ENCODE assay signal across 10 mouse cellular contexts in genomic region chr14:24945716-24946115, GRCm38 (mm10).
DNase-seq lines count a peak whose midpoint lies in the region; ATAC-seq and TF ChIP-seq lines count a peak whose summit lies in the region.
"Had no signal": no experiment of that assay in that cellular context is flagged by ENCODE, and none has a peak within 500 bp of the region (broad histone marks: within the 10 kb centered on the region; RNA-seq: fewer than 3 reads in every experiment).

No protein-coding gene starts in this region.

- ATAC-seq in stomach, postnatal 0 days (ENCODE audit: low FRiP score, low TSS enrichment), result no peak
- ATAC-seq in granulocyte monocyte progenitor cell, adult 5-6 weeks (replicated peaks; ENCODE audit: poor library complexity, severe bottlenecking), result no peak

- TF ChIP-seq POLR2A in kidney, adult 2 months (IDR thresholded peaks at IDR 0.05; ENCODE audit: low read depth, low read length), result no peak

- H3K27ac ChIP-seq in kidney, adult 2 months (ENCODE audit: insufficient read depth, low read depth, low read length), result no peak overlapping the region
- no peak overlapping the region for H3K27ac ChIP-seq in stomach, postnatal 0 days (replicated peaks)
- H3K27ac ChIP-seq: embryonic facial prominence, embryonic 15.5 days; limb, embryonic 13.5 days had no signal

- H3K4me3 ChIP-seq in kidney, adult 2 months (ENCODE audit: insufficient read depth, low read depth, low read length), result no peak overlapping the region
- no peak overlapping the region for H3K4me3 ChIP-seq in stomach, postnatal 0 days (ENCODE audit: low read depth, low read length)
- H3K4me3 ChIP-seq: embryonic facial prominence, embryonic 15.5 days; limb, embryonic 13.5 days had no signal

- TF ChIP-seq EP300 in stomach, postnatal 0 days (optimal IDR thresholded peaks at IDR 0.05), result no peak

- TF ChIP-seq CTCF in kidney, adult 2 months (conservative IDR thresholded peaks at IDR 0.05; ENCODE audit: insufficient read depth, insufficient read length, low read depth, low read length), result peak; percentile 31; the same call in 1 of the 2 replicates
- TF ChIP-seq CTCF in stomach, postnatal 0 days (IDR thresholded peaks at IDR 0.05; ENCODE audit: low read depth), result peak; percentile 61

- DNase-seq in kidney, adult 2 months, result peak; percentile 5
- DNase-seq in kidney, postnatal 4 days, result no peak
- DNase-seq in thymus, postnatal 0 days (ENCODE audit: low spot score), result peak; percentile 25
- DNase-seq in thymus, postnatal 36 days, result no peak
- DNase-seq in R1 (ENCODE audit: low read depth, low spot score), result peak; percentile 75
- no peak for DNase-seq in stomach, postnatal 0 days (ENCODE audit: low spot score)
- DNase-seq: cerebellum, adult 11-12 months had no signal

- no peak overlapping the region for H3K9ac ChIP-seq in stomach, postnatal 0 days (ENCODE audit: low read length)
- H3K9ac ChIP-seq: embryonic facial prominence, embryonic 15.5 days; limb, embryonic 13.5 days had no signal

- no peaks in the 10 kb centered on the region for H3K27me3 ChIP-seq in kidney, adult 2 months (replicated peaks; ENCODE audit: control insufficient read depth, insufficient read depth, low read length)
- H3K27me3 ChIP-seq in stomach, postnatal 0 days (ENCODE audit: control insufficient read depth, insufficient read depth, low read length), result no peaks in the 10 kb centered on the region
- H3K27me3 ChIP-seq: embryonic facial prominence, embryonic 15.5 days; limb, embryonic 13.5 days had no signal

- WGBS in kidney, adult 2 months, result 47% methylated on average over 2 of the region's 2 CpGs
- 42% methylated on average over 2 of the region's 2 CpGs for WGBS in stomach, postnatal 0 days

- no peaks in the 10 kb centered on the region for H3K36me3 ChIP-seq in kidney, adult 2 months (ENCODE audit: control insufficient read depth, insufficient read depth, low read length)
- no peaks in the 10 kb centered on the region for H3K36me3 ChIP-seq in stomach, postnatal 0 days (ENCODE audit: control insufficient read depth, insufficient read depth, low read length)
- H3K36me3 ChIP-seq: embryonic facial prominence, embryonic 15.5 days; limb, embryonic 13.5 days had no signal

- no peaks in the 10 kb centered on the region for H3K9me3 ChIP-seq in stomach, postnatal 0 days (ENCODE audit: control insufficient read depth, low read length)
- H3K9me3 ChIP-seq: embryonic facial prominence, embryonic 15.5 days; limb, embryonic 13.5 days had no signal

- no peak overlapping the region for H3K4me2 ChIP-seq in stomach, postnatal 0 days (replicated peaks; ENCODE audit: low read depth)
- H3K4me2 ChIP-seq: embryonic facial prominence, embryonic 15.5 days; limb, embryonic 13.5 days had no signal

- no peaks in the 10 kb centered on the region for H3K4me1 ChIP-seq in kidney, adult 2 months (ENCODE audit: control insufficient read depth, insufficient read depth, low read length)
- H3K4me1 ChIP-seq in stomach, postnatal 0 days (replicated peaks; ENCODE audit: control insufficient read depth, insufficient read depth), result no peaks in the 10 kb centered on the region
- H3K4me1 ChIP-seq: embryonic facial prominence, embryonic 15.5 days had no signal

Comparison
In these comparisons a context has a peak if more than half of its experiments do, and no peak if none do; other contexts are left out.
1. DNase-seq: peak in kidney, adult 2 months (single experiment), thymus, postnatal 0 days (single experiment) and R1 (single experiment); none in kidney, postnatal 4 days (0 of 2), thymus, postnatal 36 days (0 of 2) and stomach, postnatal 0 days (single experiment).